Mouse (Mus musculus) MEL-GATA-1-ER (cell line): ENCODE data around the gene Ptges3.
"Not testable (repeated sequence)": the region's sequence is repeated elsewhere in the genome, so short reads cannot be mapped to it uniquely, and the experiment has no call there.

Source experiments
- DNase-seq: peaks from one replicate; pipeline ENCODE4 v3.0.0-alpha.2; 2012; ENCODE audit warnings: low read depth; ENCODE audit errors: extremely low read depth

Ptges3 gene

DNA sequence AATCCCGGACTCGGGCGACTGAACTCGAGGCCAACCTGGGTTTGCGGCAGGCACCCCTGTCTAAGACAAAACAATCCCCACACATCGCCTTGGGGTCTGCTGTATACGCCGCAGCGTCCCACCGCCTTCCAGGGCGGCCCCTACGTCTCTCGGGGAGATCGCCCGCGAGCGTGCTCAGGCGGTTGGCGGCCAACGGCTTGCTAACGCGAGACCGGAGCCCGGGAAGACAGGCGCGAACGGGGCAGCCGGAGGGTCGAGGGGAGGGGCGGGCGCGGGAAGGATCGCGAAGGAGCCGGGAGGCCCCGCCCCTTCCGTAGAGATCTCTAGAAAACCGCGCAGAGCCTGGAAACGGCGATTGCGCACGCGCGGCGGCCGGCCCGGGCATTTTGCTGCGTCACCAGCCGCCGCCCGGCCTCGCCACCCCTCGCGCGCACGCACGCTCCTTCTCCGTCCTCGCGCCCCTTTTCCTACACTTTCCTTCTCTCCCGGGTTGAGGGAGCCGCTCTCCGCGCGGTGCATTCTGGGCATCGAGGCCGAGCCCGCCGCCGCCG is at the start of gene Ptges3:
TSS of gene Ptges3 (plus strand) at position 354 of the 551 bp plus-strand sequence.
- peak; percentile 74 for DNase-seq

DNA sequence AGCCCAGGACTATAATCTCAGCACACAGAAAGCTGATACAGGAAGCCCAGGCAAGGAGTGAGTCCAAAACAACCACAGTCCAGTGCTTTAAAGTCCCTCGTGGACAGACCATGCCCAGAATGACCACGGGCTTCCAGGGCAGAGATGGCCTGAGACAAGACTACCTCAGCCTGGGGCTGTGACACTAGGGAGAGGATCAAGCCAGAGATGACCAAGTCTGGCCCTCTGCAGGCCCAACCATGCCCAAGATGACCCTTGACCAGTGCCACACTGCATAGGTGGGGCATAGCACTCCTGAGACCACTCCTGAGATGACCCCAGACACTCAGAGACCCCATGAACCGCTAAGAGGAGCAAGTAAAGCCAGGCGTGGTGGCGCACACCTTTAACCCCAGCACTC is 49.0 kb upstream of the Ptges3 start:
- no peak for DNase-seq

DNA sequence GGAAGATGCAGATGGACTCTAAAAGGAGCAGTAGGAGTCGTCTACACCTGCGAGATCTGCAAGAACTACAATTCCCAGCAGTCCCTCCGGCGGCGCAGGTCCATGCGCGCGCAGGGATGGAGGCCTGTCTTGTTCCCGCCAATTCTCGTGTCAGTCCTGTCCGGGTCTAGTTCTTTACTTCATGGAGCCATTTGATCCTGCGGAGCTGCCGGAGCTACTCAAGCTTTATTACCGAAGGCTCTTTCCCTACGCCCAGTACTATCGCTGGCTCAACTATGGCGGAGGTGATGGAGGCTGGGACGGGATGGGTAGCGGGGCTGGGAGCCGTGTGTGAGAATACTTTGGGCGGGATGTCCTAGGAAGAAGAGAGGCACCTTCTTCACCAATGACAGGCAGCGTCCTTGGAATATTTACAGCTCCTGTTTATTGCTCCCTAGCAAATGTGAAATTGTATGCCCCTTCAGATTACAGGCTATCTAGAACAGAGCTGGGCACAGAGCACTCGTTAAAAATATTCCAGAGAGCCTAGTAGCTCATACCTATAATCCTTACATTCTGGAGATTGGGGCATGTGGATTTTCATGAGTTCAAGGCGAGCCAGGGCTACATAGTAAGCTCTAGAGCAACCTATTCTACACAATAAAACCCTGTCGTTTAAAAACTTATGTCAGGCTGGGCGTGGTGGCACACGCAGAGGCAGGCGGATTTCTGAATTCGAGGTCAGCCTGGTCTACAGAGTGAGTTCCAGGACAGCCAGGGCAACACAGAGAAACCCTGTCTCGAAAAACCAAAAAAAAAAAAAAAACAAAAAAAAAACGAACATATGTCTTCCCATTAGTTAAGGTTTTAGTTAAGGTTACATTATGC is 43.5 kb upstream of the Ptges3 start, which contains the start of gene Prim1:
TSS of gene Prim1 (plus strand) at position 101 of the 867 bp plus-strand sequence.
- DNase-seq = peak; percentile 83

DNA sequence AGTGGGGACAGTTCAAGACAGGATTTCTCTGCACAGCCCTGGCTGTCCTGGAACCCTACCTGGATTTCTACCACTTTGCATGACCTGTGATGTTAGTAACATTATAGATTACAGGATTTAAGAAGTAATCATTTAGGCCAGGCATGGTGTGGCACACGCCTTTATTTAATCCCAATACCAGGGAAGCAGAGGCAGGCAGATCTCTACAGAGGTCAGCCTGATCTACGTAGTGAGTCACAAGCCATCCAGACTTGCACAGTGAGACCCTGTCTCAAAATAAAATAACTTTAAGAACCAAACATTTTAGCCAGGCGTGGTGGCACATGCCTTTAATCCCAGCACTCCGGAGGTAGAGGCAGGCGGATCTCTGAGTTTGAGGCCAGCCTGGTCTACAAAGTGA is 36.6 kb upstream of the Ptges3 start:
- DNase-seq = no peak

DNA sequence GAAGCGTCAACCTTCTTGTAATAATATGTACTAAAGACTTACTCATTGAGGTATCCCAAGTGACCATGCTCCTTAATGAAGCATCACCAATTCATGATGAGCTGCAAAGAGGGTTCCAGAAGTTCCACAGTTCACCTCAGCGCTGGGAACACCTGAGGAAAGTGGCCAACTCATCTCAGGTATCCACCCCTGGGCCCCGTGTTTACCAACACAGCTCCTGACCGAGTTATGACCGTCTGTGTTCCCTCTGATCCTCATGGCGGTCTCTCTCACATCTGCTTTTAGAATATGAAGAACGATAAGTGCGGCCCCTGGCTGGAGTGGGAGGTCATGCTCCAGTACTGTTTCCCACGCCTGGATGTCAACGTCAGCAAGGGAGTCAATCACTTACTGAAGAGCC is 35.3 kb upstream of the Ptges3 start:
- DNase-seq = no peak

DNA sequence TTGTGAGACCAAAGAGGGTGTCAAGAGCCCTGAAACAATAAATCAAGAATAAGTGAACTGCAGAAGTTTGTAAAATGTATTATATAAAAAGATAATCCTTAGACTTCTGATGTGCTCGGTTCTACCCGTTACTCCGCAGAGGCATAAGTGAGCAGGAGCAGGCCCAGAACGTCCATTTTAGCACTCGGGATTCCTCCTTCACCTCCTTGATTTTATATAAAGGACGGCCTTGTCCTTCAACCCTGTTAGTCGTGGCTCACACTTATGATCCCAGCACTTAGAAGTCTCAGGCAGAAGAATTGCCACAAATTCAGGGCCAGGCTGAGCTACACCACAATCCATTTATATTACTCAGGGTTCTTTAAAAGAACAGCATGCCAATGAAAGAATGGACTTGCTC is 28.8 kb upstream of the Ptges3 start:
- DNase-seq = no peak

DNA sequence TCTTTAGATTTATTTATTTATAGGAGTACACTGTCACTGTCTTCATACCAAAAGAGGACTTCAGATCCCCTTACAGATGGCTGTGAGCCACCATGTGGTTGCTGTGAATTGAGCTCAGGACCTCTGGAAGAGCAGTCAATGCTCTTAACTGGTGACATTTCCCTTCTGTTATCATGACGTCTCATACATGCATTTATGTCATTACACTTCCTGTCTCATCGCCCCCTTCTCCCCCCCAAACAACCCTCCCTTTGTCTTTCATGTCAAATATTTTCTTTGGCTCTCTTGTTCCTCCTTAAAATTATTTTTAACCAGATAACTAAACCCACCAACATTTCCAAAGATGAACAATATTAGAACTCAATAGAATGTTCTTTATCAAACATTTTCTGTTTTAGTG is 27.9 kb upstream of the Ptges3 start:
- no peak for DNase-seq

DNA sequence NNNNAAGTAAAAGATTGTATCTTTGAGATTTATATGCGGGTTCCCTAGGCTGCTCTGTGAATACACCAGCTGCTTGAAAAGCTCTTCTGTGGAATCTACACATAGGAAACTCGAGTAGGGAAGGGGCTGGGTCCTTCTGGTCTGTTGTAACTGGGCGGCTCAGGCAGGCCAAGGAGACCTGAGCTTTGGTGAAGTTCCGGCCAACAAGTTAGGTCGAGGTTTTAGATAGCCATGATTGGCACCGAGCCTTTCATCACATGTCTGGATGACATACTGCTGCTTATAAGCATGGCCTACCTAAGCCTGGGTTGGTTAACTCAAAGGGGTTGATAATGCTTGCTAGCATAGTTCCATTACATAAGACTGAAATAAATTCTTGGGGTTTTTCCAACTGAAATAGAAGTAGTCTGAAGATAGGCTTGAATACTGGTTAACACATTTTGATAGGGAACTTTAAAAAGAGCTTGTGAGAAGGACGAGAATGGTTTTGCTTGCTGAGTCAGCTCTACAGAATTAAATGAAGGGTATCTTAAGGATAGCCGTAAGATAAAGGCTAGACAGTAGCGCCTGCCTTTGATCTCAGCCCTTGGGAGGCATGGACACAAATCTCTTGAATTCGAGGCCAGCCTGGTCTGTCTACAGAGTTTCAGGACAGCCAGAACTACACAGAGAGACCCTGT is 21.9 kb upstream of the Ptges3 start:
- DNase-seq = peak; percentile 69

DNA sequence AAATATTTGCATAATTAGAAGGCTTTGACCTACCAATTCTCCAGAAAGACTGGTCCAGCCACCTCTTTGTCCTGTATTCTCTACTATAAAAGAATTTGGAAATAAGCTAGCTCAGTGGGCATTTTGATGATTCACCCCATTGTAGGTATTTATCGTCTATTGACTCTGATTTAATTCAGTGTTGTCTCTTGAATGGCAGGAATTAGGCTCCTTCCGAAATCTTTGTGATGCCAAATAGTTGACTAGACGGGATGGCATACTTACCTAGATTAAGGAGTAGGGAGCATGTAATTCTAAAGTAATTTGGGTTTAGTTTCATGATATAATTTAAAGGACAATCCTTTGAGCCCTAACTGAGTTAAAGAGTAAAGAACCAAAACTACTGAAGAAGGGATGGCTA is 20.8 kb upstream of the Ptges3 start:
- DNase-seq = no peak

DNA sequence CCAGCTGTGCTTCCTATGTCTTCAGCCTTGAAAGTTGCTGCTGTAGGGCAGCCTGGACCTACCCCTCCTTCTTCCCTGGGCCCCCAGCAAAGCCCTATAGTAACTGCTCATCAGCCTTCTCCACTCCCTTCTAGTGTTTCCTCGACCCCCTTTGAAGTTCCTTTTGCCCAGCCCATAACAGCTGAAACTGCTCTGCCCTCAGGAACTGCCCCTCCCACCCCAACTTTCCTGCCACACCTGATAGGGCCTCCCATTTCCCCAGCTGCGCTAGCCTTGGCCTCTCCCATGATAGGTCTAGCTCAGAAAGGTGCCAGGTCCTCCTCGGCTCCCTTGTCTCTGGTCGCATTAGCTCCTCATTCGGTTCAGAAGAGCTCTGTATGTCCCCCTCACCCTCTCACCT is 19.6 kb upstream of the Ptges3 start:
- DNase-seq = no peak

DNA sequence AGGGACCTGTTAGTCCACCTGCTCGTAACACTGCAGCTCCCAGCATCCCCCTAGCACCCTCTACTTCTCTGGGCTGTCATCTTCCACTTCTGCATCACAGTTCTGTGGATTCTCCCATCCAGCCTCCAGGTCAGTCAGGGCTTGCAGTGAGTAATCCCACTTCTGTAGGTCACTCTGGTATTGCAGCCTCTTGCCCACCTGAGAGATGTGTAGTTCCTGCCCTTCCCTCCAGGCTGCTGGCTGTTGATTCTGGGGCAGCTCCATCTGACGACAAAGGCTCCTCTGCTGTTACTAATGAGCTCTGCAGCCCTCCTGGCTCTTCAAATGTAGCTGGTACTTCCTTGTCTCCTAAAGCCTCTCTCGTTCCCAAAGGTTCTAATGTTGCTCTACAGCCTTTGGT is 18.9 kb upstream of the Ptges3 start:
- DNase-seq = no peak

DNA sequence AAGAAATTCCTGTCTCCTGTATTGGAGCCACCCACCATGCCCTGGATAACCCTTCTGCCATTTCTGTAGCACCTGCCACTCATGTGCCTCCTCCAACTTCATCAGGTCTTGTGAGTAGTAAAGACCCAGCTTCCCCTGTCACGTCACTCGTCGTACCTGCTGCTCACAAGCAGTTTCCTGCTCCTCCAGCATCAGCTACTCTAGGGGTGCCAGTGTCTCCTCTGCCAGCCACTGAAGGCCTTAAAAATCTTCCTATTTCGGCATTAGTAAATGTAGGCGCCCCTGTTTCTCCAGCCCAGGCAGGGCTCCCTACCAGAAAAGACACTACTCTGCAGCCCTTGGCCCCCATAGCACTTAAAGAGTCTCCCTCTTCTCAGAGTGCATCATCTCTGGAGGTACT is 18.5 kb upstream of the Ptges3 start:
- no peak for DNase-seq

DNA sequence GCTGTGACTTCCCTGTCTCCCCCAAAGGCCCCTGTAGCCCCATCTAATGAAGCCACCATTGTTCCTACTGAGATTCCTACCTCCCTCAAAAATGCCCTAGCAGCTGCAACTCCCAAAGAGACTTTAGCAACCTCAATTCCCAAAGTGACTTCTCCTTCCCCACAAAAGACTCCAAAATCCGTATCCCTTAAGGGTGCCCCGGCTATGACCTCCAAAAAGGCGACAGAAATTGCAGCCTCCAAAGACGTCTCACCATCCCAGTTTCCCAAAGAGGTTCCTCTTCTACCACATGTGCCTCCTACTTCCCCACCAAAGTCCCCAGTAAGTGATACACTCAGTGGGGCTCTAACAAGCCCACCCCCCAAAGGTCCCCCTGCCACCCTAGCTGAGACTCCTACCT is 17.1 kb upstream of the Ptges3 start:
- DNase-seq = no peak

DNA sequence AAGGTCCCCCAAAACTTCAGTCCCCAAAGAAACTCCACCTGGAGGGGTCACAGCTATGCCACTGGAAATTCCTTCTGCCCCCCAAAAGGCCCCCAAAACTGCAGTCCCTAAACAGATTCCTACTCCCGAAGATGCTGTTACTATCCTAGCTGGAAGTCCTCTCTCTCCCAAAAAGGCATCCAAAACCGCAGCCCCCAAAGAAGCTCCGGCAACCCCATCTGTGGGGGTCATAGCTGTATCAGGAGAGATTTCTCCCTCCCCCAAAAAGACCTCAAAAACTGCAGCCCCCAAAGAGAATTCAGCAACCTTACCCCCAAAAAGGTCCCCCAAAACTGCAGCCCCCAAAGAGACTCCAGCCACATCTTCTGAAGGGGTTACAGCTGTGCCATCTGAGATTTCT is 16.3 kb upstream of the Ptges3 start:
- no peak for DNase-seq

DNA sequence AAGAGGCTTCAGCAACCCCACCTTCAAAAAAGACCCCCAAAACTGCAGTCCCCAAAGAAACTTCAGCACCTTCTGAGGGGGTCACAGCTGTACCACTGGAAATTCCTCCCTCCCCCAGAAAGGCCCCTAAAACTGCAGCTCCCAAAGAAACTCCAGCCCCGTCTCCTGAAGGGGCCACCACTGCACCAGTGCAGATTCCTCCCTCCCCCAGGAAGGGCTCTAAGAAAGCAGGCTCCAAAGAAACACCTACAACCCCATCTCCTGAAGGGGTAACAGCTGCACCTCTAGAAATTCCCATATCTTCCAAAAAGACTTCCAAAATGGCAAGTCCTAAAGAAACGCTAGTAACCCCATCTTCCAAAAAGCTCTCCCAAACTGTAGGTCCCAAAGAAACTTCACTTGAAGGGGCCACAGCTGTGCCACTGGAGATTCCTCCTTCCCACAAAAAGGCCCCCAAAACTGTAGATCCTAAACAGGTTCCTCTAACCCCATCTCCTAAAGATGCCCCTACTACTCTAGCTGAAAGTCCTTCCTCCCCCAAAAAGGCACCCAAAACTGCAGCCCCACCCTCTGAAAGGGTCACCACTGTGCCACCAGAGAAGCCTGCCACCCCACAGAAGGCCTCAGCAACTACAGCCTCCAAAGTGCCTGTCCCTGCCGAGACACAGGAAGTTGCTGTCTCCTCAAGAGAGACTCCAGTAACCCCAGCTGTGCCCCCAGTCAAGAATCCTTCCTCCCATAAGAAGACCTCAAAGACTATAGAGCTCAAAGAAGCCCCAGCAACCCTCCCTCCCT is 15.5 kb upstream of the Ptges3 start:
- DNase-seq = no peak

DNA sequence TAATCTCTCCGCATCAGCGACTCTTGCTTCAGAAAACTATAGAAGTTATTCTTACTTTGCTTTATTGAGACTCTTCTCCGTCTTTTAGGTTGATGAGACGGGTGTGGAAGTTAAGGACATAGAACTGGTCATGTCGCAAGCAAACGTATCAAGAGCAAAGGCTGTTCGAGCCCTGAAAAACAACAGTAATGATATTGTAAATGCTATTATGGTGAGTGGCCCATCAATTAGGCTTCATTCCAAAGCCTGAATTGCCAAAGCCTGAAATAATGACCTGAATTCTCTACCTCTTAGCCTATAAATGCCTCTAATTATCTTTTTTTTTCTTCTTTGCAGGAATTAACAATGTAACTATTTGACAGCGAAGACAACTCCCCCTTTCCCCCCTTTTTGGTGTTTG is 10.6 kb upstream of the Ptges3 start:
- DNase-seq = no peak

DNA sequence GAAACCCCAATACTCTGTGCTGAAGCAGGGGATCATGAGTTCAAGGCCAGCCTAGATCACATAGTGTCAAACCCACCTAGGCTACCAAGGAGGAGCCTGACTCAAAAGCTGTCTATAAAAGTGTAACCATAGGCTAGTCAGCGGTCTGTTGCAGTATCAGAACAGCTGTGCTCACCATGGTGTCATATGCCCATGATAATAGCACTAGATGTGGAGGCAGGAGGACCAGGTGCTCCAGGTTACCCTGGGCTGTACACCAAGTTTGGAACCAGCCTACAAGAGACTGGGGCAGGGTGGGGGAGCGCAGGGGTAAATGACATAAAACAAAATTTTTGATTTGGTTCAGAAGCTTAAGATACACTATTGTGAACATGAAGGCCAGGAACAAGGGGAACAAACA is 9.0 kb upstream of the Ptges3 start:
- no peak for DNase-seq

DNA sequence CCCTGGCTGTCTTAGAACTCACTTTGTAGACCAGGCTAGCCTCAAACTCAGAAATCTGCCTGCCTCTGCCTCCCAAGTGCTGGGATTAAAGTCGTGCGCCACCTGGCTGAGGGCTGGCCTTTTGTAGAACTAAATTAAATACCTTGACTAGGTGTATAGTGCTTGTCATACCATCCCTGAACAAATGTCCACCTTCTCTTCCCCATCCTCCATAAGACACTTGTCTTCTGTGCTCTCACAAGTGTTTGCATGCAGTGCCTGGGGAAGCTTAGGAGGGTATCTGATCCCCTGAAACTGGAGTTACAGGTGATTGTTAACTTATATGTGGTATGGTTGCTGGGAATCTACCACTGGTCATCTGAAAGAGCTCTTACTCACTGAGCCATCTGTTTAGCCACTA is 8.4 kb upstream of the Ptges3 start:
- DNase-seq = no peak

DNA sequence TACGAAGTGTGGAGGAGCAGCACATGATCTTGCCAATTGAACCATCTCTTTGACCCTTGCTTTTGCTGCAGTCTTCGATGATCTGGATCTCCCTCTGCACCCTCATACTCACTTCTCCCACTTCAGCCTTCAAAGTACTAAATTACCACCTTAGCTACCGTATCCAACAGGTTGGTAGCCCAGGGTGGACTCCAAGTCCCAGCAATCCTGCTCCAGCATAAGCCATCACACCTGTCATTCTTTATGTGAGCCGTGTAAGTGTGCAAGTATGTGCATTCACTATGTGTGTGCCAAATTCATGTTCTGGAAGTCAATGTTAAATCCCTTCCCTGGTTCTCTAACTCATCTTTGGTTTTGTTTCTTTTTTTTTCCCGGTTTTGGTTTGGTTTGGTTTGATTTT is 7.2 kb upstream of the Ptges3 start:
- DNase-seq = no peak

DNA sequence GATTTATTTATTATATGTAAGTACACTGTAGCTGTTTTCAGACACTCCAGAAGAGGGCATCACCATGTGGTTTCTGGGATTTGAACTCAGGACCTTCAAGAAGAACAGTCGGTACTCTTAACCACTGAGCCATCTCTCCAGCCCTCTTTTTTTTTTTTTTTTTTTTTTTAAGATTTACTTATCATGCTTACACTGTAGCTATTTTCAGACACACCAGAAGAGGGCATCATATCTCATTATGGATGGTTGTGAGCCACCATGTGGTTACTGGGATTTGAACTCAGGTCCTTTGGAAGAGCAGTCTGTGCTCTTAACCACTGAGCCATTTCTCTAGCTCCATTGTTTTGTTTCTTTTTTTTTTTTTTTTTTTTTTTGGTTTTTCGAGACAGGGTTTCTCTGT is 6.6 kb upstream of the Ptges3 start:
- not testable (repeated sequence) for DNase-seq

DNA sequence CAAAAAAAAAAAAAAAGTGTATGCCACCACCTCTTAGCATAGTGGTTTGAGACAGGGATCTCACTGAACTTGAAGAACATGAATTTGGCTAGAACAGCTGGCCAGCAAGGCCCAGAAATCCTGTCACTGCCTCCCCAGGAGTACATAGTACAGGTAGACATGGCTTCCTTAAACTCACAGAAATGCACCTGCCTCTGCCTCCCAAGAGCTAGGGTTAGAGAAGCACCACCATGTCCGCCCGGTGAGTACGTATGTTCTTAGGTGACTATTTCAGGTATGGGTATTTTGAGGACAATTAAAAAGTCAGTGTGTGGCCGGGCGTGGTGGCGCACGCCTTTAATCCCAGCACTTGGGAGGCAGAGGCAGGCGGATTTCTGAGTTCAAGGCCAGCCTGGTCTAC is 5.8 kb upstream of the Ptges3 start:
- no peak for DNase-seq

DNA sequence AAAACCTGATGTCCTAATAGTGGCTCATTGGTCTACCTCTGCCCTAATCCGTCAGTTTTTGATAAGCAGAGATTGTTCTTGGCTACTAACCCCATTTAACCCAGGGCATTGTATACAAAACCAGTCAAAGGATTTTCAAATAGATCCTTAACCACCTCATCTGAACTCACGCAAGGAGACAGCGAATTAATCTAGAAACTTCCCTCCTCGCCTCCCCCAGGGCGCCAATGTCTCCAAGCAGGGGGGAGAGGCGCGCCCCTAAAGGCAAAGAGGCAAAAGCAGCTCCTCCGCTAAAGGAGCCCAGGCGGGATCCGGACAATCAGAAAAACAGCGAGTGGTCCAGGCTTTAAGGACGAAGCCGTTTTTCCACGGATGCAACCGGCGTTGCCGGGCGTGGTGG is 570 bp upstream of the Ptges3 start:
- DNase-seq = no peak
